12 mouse cellular contexts compared by ENCODE assay signal in genomic region chr2:22874628-22875027, GRCm38 (mm10). TPM values are rescaled to one million over a fixed set of nuclear protein-coding genes. Genes with fewer than 3 reads are reported as not detected.
DNase-seq lines count a peak whose midpoint lies in the region.
"Had no signal": no experiment of that assay in that cellular context is flagged by ENCODE, and none has a peak within 500 bp of the region (broad histone marks: within the 10 kb centered on the region; RNA-seq: fewer than 3 reads in every experiment).

No protein-coding gene starts in this region.

- peak; percentile 4 for DNase-seq in gastrocnemius, postnatal 14 days
- no peak for DNase-seq in gastrocnemius, postnatal 4 days (ENCODE audit: low spot score in 2 of 2)
- DNase-seq in gonadal fat pad, adult 2 months (ENCODE audit: low read depth): peak; percentile 100
- peak; percentile 89 for DNase-seq in kidney, adult 9 months
- peak; percentile 85 to 88 for DNase-seq in kidney, postnatal 36 days
- DNase-seq in lung, adult 18-20 months: no peak
- no peak for DNase-seq in heart, postnatal 10 days
- no peak for DNase-seq in right cerebral cortex, postnatal 10 days (ENCODE audit: low spot score in 2 of 2)
- DNase-seq: adrenal gland, adult 8-10 months; lung, embryonic 14.5 days; lung, postnatal 4 days; right cerebral cortex, adult 18-20 months had no signal

- intact Hi-C loops in gastrocnemius, postnatal 14 days (cut with DNase I; ENCODE audit: low total_unique reads): no loop called here
- intact Hi-C loops in heart, postnatal 10 days (cut with DNase I): no loop called here

RNA-seq across cellular contexts. Expression of gene Pdss1, which starts 20.7 kb away (rescaled TPM):
- total RNA-seq in gastrocnemius, postnatal 14 days (2021): 10 to 100 TPM; 16.0 to 18.1 TPM
- 10 to 100 TPM; 14.9 to 20.3 TPM for total RNA-seq in gastrocnemius, postnatal 4 days (2021)
- 3.6 and 4.2 TPM in 2 replicates for polyA plus RNA-seq in gonadal fat pad, adult 2 months (2012; rRNA removed)
- 10 to 100 TPM; 32.6 to 34.0 TPM for total RNA-seq in heart, postnatal 10 days (2021)

Comparison
In these comparisons a context has a peak if more than half of its experiments do, and no peak if none do; other contexts are left out.
1. DNase-seq: peak in gastrocnemius, postnatal 14 days (single experiment), gonadal fat pad, adult 2 months (single experiment), kidney, adult 9 months (single experiment) and kidney, postnatal 36 days (2 of 2); none in gastrocnemius, postnatal 4 days (0 of 2), lung, adult 18-20 months (0 of 2), heart, postnatal 10 days (0 of 2) and right cerebral cortex, postnatal 10 days (0 of 2).